Mouse (Mus musculus) gonadal fat pad, adult 2 months (tissue): Measurements from ENCODE around the gene Pfn1. TPM values are rescaled to one million over a fixed set of nuclear protein-coding genes. Genes with fewer than 3 reads are reported as not detected.

Experiments
- DNase-seq: peaks from one replicate; pipeline ENCODE4 v3.0.0-alpha.2; 2012; ENCODE audit warnings: low read depth
- polyA plus RNA-seq: library from polyadenylated mRNA; depleted of rRNA; stranded (reverse); fragments of >200 nt; gene quantifications from 2 replicates; pipeline ENCODE4 v1.2.3, GENCODE M21; 2012; rRNA removed

The Pfn1 gene
- 614 and 704 TPM in 2 replicates for polyA plus RNA-seq

DNA sequence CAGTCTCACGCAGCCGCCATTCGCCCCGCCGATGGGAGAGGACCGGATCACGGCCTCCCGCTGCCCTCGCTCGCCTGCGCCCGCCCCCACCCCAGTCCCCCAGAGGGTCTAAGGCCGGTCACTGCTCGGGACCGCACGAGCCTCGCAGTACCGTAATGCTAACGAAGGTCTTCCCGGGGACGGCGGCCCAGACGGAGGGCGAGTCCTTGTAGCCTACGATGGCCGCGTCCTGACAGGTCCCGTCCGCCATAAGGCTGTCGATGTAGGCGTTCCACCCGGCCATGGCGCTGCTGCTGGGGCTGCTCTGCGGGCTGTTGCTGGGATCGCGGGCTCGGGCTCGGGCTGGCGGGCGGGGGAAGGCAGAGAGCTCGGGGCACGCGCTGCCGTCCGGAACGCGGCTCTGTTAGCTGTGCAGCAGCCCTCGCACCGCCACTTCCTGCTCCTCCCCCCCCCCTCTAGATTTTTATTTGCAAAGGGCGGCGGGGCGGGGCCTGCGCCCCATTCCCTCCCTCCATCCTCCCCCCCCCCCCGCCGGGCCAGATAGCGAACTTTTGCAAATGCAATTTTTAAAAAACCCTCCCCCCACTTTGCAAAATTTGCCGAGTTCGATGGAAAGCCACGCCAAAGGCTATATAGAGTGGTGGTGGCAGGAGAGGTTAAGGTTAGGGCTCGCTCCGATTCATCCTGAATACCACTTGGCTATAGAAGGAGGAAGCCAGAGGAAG, at the start of gene Pfn1:
Gene Pfn1 (minus strand): TSS at position 447 of the 725 bp plus-strand sequence.
- no peak for DNase-seq

DNA sequence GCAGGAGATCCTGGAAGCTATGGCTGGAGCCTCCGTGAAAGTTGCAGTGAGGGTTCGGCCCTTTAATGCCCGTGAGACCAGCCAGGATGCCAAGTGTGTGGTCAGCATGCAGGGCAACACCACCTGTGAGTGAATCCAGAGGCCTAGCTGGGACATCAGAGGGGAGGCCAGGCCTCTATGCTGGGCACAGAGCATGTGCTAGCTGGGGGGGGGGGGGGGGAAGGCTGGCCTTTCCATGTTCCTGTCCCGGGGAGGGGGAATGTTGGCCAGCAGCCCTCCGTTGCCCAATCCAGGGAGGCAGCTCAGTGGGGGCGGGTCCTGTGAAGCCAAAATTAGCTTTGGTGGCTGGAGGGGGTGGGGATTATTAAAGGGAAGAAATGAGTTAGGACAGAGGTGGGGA, 48.3 kb upstream of the Pfn1 start:
- no peak for DNase-seq

DNA sequence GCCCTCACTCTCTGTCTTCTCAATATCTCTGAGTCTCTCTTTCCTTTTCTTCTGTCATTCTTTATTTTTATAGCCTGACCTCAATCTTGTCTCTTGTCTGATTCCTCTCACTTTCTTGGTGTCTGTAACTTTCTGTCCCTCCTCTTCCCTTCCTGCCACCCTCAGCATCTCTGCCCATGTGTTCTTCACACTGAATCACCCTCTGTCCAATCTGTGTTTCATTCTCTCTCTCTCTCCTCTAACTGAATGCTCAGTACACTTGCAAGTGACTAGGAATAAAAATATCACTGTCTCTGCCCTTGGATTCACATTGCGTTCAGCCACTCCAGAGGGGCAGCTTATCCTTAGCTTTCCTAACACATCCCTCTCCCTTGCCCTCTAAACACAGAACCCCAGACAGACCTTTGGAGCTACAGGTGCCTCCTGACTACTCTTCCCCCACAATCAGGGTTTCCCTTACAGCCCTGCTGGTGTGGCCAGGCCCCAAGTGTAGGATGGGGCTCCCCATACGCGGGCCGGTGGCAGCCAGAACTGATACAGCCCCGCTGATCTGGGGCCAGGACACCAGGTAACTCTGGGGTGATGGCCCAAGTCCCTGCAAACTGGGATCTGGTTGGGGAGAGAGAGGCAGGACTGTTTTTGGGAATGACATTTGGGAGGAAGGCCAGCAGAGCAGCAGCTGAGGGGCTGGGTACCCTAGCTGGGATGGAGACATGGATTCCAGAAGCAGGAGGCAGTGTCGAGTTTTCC, 47.7 kb upstream of the Pfn1 start:
- DNase-seq, result no peak

DNA sequence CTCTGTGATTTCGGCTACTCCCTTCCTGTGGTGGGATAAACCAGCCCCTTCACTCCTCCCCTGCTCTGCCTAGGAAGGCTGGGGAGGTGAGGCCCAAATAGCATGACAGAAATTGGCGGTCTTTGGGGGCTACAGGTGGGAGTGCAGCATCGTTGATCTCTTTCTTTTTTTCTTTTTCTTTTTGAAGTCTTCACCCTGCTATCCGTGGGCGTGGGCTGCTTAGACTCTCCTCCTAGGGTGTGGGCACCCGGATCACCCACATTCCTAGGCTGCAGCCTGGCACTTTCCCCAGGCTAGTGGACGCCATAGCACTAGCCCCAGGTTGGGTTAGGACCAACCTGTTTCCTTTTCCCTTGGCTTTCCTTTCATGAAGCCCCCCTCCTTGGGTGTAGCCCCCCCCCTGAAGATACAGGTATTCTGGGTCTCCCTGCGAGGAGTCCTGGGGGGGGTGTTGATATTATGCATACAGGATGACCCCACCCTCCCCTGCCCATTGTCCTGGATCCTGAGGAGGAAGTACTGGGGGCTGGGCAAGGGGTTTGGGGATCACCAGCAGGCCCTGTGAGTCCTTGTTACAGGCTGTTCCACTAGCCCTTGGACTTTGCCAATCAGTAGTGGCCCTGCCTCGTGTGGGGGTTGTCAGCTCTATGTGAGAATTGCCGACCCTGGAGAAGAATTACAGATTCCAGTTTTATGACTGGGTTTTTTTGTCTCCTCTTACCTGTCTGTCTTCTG, 46.9 kb upstream of the Pfn1 start:
- DNase-seq, result no peak

DNA sequence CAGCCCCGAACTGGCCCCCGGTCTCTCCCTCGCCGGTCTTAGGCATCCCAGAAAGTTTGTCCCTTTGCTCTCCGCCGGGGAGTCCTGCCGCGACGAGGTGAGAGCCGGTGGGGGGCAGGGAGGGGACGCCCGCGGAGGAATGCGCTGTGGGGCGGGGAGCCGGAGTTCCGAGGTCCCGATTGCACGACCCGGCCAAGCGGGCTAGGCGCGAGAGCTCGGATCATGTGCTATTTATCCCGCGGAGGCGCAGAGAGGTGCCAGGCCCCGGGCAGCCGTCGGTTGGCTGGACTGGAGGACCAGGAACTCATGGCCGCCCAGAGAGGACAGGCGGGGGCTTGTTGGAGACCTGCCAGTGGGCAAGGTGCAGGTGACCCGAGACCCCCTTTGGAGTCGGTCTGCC, 46.2 kb upstream of the Pfn1 start:
- DNase-seq, result no peak

DNA sequence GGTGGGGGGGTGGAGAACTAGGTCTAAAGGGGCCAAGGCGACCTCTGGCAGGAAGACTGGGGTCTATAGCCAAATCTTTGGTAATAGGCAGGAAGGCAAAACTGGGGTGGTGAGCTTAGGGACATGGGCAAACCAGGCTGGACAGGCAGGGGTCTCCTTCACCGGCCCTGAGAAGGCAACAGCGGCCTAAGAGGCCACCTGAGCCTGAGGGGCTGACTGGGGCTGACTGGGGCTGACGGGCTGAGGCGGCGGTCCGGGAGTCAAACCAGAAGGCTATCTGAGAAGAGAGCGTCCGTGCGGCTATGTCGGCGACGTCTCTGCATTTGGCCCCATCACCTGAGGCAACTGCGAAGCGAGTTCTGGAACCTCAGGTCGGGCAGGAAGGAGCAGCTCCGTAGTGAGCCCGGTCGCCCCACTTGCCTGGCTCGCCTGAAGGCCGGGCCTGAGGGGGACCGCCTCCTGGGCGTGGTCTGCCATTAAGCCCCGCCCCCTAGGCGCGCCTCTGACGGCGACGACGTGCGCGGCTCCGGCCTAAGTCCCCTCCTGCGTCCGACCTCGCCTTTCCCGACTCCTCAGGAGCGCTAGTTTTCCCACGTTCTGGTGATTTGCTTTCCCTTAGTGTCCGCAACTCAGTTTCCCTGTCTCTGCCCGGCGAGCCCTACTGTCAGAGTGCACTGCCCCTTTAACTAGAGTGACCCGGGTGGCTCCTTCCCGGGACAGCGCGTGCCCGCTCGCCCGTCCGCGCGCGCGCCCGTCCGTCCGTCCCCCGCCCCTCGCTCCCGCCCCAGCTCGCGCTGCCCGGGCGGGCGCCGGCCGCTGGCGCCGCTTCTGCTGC, 45.5 kb upstream of the Pfn1 start, which contains the start of the genes Inca1 and Kif1c:
Gene Inca1 (minus strand): TSS at position 434 of the 835 bp plus-strand sequence.
Gene Kif1c (plus strand): TSS at position 827 of the 835 bp plus-strand sequence.
- DNase-seq, result no peak

DNA sequence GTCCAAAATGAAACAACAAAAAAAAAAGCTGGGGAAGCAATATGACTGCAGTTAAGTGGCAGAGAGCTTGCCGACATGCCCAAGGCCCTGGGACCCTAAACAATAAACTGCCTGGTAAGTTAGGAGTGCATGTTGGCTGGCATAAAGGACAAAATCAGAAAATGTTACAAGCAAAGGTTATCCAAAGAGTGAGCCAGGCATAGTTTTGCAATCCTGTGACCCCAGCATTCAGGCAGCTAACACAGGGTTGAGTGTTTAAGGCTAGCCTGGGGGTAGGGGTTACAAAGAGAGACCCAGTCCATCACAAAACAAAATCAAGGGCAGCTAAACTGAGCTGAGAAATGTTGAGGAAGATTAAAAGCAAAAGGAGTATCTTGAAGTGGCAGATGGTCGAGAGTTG, 44.6 kb upstream of the Pfn1 start:
- DNase-seq, result no peak

DNA sequence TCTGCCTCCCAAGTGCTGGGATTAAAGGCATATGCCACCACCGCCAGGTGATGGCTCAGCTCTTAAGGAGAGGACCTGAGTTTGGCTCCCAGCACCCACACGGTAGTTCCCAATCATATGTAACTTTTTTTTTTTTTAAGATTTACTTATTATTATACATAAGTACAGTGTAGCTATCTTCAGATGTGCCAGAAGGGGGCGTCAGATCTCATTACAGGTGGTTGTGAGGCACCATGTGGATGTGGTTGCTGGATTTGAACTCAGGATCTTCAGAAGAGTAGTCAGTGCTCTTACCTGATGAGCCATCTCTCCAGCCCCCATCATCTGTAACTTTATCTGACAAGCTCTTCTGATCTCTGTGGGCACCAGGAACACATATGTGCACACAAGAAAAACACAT, 42.9 kb upstream of the Pfn1 start:
- DNase-seq, result no peak

GRCm38 (mm10) chr11:70693504-70693903, 39.1 kb upstream of the Pfn1 start:
- DNase-seq, result no peak

DNA sequence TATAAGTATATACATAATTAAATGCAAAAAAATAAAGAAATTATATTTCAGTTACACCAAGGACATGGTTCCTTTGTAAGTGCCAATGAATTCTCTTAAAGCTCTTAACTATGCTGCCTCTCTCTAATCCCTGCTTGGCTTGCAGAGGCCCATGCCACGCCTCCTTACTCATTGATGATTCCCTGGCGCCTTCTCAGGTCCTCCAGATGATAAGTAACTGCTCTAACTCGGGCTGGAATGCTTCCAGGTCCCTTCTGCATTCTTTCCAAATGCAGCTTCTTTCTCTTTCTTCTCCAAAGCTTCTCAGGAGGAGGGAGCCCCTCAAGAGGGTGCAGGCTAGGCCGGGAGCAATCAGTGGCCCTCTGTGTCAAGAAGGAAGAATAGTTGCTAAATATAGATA, 35.1 kb upstream of the Pfn1 start:
- DNase-seq, result no peak

DNA sequence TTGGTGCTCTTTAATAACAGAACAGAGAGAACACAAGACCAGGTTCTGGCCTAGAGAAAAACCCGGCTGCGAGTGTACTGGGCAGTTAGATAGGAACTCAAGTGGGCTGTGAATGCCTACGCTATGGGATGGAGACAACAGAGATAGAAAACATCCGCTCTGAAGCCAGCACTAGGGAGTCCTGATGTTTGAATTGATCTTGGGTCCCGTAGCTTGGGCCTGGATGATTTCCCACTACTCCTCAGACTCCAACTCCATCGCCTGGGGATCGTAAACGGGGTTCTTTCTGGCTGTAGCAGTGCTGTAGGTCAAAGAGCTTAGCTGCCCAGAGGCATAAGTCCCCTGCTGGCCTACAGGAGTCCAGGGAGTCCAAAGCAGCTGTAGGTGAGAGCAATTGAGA, 33.9 kb upstream of the Pfn1 start:
- no peak for DNase-seq

DNA sequence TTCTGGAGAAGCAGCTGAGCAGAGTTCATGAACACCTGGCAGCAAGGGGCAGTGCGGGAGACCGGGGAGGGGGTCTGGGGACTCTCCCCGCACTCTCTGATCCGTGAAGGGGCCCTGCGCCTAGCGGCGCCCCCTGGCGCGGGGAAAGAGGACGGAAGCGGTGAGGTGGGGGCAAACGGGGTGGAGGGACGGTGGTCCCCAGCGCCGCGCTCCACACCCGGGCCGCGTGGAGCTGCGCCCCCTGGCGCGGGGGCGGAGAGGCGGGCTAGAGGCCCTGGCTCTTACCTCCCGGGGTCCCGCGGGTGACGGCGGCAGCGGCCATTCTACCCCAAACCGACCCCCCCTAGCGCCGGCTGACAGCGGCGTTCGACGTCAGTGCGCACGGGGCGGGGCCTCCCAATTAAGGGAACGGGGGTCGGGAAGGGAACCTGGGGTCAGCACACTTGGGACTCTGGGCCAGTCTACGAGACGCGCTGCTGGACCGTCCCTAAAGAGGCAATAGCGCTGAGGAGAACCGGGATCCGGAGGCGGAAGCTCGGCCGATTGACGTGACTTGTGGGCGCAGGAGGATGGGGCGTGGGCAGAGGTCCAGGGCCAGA, 33.3 kb upstream of the Pfn1 start, which contains the start of gene Camta2:
Gene Camta2 (minus strand): TSS at position 505 of the 599 bp plus-strand sequence.
- DNase-seq, result no peak

GRCm38 (mm10) chr11:70686901-70687566, 32.6 kb upstream of the Pfn1 start:
- no peak for DNase-seq

DNA sequence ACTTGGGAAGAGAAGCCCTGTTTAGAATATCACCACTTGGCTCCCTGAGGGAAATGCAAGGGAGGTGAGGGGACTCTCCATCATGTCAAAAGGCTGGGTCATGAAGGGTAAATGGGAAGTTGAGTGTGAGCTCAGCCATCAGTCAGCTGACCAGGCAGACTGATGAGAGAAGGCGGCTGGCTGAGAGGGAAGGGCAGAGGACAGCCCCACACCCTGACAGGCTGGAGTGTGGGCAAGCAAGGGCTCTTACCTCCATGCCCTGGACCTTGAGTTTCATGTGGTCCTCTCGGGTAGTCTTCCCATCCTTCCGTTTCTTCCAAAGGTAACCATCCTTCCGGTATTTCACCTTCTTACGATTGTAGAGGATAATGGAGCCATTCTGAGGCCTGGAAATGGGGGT, 29.2 kb upstream of the Pfn1 start:
- no peak for DNase-seq

- no peak for DNase-seq
These were observed 27.6 kb upstream of the Pfn1 start for GRCm38 (mm10) chr11:70681897-70682581.

- DNase-seq, result no peak
These were observed 26.7 kb upstream of the Pfn1 start for GRCm38 (mm10) chr11:70681170-70681569.

DNA sequence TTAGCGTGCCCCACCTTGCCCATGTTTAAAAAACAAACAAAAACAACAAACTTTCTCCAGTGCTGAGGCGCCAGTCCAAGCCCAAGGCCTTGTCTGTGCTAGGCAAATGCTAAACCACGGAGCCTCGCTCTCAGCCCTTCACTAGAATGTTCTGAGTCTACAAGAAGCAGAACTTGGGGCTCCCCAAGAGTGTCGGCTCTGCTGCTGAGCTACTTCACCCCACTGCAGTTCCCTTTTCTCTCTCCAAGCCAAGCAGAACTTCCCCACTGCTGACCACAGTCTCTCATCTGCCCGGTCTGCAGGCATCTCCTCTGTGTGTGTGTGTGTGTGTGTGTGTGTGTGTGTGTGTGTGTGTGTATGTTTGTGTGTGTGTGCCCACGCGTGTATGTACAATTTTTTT, 25.4 kb upstream of the Pfn1 start:
- DNase-seq, result no peak

DNA sequence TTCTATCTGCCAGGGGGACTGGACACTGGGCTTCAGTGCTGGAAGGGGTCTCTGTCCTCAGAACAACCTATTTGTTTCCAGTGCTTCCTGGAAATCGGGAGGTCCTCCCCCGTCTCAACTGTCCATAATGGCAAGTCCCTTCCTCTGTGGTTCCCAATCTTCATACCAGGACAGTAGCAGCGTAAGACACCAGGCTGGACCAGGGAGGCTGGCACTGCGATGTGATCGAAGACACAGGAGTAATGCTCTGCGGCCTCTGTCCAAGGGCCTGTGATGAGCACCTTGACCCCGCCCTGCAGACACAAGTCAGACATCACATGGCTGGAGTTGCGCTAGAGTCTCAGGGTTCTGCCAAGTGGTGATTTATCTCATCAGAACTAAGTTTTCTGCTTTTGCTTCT, 24.9 kb upstream of the Pfn1 start:
- no peak for DNase-seq

DNA sequence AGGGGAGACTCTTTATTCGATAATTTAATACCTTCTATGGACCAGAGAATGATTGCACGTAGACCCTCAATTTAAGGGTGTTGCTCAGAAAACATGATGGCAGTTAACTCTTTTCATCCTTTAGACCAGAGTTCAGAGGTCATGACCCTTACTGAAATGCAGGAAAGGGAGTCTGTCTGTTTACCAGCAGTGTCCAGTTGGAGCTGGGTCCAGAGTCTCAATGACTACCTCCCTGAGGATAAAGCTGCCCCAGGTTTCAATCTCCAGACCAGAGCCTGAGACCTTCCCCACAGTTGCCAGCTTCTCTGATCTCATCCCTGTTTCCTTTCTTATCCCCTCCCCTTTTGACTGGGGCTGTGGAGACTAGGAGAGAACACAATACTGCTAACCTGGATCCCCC, 24.1 kb upstream of the Pfn1 start:
- no peak for DNase-seq

- DNase-seq, result no peak
These were observed 23.6 kb upstream of the Pfn1 start for GRCm38 (mm10) chr11:70678092-70678491.
